Mouse (Mus musculus) erythroblast, adult 5-6 weeks (primary cell): Measurements from ENCODE around the gene Arhgap17. TPM values are rescaled to one million over a fixed set of nuclear protein-coding genes. Genes with fewer than 3 reads are reported as not detected.

Experiments
- ATAC-seq: replicated peaks from 2 replicates; pipeline ENCODE4 v1.8.0; 2016; ENCODE audit warnings: moderate number of reproducible peaks, mild to moderate bottlenecking, moderate TSS enrichment, inconsistent platforms; ENCODE audit not compliant: poor library complexity, low FRiP score, severe bottlenecking
- total RNA-seq, 2 experiments: library from RNA; stranded (forward) in 1 of 2; stranded (reverse) in 1 of 2; fragments of 150-400 nt in 1 of 2; fragments of 200-764, 138-1000 nt in 1 of 2; gene quantifications; 2 replicates each; pipeline versions ENCODE4 v1.2.3 to v1.2.4; 2015 to 2017; ENCODE audit warnings: low replicate concordance in 2 of 2

Arhgap17 gene
- total RNA-seq, 2 experiments from 2014 or later = 7.2 to 16.5 TPM

DNA sequence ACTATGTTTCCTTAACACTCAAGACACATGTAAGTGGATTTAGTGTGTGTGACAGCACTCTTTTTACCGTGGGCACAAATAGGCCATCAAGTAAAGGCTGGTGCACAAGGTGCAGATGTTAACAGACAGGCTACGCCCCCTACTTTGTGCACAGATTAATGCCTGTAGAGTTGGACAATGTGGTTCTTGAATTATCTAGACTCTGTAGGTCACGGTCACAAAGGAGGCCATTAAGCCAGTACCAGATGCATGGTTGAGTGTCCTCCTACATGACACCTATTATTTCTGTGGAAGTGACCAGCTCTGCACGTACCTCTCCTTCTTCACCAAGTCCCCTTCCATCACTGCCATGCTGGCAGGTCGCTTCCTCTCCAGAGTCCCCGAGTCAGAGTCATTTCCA lies 73.6 kb downstream of the Arhgap17 start:
- no peak for ATAC-seq

GRCm38 (mm10) chr7:123295423-123295822 lies 74.3 kb downstream of the Arhgap17 start:
- no peak for ATAC-seq

DNA sequence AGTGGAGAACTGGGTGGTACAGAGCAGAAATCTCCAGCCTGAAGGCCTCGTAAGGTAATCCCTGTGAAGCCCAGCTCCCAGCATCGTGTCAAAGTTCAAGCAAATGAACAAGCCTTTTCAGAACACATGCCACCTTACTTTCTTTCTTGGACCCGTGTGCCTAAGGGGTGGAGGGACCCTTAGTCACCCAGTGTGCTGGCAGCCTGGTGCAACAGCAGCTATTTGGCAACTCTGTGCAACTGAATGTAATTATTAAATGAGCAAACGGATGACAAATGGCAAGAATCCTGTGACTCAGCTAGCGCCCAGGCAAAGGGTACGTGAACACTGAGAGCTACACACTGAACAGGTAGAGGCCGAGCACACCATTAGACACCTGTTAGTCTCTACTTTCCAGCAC lies 75.8 kb downstream of the Arhgap17 start:
- ATAC-seq = no peak

GRCm38 (mm10) chr7:123291942-123292341 lies 77.8 kb downstream of the Arhgap17 start:
- ATAC-seq = no peak

GRCm38 (mm10) chr7:123289176-123289575 lies 80.5 kb downstream of the Arhgap17 start:
- ATAC-seq = no peak

GRCm38 (mm10) chr7:123287903-123288302 lies 81.8 kb downstream of the Arhgap17 start:
- ATAC-seq = no peak

- no peak for ATAC-seq
Measured at GRCm38 (mm10) chr7:123285896-123286295, 83.8 kb downstream of the Arhgap17 start.

DNA sequence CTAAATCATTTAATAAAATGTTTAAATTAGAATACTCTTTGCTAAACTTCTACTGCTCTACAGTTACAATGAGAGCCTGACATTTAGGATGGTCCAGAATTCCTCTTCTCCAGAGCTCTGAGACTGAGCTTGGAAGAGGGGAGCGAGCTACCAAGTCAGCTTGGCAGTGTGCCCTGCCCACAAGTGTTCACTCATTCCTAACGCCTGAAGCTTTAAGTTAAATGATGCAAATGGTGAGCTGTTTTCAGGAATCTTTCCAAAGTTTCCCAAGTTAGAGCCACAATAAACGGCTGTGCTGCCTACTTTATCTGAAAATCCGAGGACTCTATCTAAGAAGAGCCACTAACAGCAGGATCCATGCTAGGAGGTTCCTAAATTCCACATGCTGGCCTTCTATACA lies 85.9 kb downstream of the Arhgap17 start:
- ATAC-seq = no peak

- no peak for ATAC-seq
Measured at GRCm38 (mm10) chr7:123279797-123280196, 89.9 kb downstream of the Arhgap17 start.

DNA sequence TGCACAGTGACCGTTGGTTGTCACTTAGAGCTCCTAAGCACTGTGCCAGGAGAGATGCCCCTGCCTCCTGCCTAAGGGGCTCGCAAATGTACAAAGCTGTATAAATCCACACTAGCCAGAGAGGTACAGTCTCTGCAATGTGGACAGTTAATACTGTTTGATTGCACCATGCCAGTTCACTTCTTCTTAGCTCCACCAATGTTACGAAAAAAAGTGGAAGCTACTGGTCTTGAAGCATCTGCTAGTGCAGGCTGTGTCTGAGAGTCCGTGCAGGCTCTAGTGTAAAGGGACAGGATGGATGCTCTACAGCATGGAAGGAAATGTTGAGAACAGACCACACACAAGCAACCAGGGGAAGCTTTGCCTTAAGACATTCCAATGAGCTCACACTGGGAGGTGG lies 93.1 kb downstream of the Arhgap17 start:
- no peak for ATAC-seq

DNA sequence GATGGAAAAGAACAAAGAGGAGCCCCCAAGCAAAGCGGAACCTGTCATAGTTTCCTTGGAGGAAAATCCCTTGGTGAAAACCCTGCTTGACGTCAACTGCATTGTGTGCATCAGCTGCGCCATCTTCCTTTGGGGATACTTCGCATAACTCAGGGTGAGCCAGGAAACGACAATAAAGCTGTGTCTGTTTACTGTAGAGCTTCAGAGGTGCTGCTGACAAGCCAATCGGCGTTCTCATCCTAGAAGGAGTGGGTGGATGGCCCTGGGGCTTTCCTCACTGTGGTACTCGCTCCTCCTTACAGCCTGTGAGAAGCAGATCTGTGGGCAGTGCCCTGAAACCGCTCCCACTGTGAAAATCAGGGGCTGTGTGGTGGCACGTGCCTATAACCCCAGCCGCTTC lies 96.7 kb downstream of the Arhgap17 start:
- no peak for ATAC-seq

- ATAC-seq = no peak
Measured at GRCm38 (mm10) chr7:123258103-123258502, 111.6 kb downstream of the Arhgap17 start.

DNA sequence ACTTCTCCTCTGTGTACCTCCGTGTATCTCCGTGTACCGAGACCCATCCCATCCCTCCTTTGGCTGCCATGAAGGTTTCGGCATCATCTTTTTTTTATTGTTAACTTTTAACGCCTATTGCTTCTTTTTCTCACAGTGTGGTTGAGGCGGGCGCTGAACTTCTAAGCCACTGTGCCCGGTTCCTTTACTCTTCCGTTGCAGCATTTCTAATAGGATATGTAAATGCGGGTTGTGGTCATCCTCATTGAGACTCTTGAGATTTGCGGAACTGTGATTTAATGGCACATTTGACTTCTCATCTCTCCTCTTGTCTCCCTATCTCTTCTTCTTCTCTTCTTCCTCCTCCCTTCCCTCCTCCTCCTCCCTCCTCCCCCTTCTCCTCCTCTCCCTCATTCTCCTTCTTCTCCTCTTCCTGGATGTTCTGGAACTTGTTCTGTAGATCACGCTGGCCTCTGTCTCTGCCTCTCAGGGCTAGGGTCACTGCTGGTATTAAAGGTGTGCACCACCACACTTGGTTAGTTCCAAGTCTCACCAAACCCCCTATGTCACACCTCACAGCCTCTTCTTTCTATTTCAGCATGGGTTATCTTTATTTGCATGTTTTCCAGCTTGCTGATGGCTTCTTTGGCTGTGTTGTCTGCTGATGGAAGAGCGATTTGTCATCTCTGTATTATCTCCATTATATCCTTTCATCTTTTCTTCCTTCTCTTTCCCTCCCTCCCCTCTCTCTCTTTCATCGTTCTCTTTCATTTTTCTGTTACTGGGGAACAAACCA lies 115.3 kb downstream of the Arhgap17 start:
- ATAC-seq = no peak

- ATAC-seq = no peak
Measured at GRCm38 (mm10) chr7:123253396-123253795, 116.3 kb downstream of the Arhgap17 start.

- no peak for ATAC-seq
Measured at GRCm38 (mm10) chr7:123251343-123251742, 118.4 kb downstream of the Arhgap17 start.

DNA sequence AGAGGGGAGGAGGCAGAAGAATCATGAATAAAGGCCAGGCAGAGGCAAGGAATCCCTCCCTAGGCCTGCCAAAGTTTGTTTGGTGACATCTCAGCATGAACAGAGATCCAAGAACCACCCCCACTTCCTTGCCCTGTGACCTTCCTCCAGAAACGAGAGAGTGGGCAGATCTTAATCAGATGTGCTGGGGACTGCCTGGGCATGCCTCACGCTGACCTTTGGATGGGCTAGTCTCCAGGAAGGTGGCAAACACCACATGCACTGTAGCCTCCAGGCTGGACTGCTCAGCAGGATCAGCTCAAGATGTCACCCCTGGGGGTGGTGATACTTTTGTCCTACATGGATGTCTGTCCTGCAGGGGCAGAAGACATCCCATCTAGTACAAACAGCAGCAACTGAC lies 121.5 kb downstream of the Arhgap17 start:
- no peak for ATAC-seq

GRCm38 (mm10) chr7:123246504-123247084 lies 123.1 kb downstream of the Arhgap17 start:
- ATAC-seq = no peak

DNA sequence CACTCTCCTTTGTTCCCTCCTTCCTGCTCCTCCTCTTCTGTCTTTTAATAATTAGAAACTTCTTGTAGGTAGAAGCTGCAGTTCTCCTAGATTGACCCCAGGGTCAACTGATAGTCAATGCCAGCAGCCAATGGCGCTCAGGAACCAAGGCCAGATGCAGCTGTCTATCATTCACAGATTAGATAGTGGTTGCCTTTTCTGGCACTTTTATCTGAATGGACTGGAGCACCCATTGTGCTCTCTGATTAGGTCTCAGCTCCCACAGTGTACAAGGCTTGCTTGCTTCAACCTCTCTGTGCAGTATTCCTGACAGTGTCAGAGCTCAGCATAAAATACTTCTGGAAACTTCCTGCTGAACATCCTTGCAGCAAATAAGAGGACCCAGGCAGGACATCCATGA lies 124.9 kb downstream of the Arhgap17 start:
- no peak for ATAC-seq

DNA sequence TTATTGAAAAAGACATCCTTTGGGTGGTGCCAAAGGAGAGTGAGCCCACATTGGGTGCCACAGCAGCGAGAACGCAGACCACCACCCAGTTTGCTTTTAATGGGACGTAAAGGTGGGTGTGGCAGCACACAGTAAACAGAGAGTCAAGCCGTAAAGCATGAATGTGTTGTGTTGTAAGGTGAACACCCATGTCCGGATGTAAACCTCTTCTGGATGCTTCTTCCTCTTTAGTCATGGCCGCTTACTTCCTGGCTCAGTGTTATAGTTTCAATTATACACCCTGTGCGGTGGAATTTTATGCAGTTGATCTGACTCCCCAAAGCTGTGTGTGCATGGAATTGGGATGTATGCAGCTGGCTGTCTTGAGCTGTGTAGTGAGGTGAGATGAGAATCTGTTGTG lies 127.5 kb downstream of the Arhgap17 start:
- no peak for ATAC-seq

DNA sequence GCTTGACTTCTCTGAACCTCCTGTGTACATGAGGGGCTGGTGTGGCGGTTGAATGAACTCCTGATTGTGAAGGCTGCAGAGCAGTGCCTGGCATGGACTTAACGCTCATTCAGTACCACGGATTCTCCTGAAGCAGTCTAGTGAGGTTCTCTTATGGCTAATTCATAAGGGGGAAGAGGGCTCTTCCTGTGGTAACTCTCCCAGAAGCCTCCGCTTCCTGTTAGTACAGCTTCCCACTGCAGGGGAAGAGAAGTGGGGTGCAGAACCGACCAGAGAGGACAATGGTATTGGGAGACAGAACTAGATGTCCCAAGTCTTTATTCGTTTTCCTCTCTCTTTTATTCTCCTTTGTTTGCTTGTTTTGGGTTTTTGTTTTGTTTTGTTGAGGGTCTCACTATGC lies 129.7 kb downstream of the Arhgap17 start:
- no peak for ATAC-seq

DNA sequence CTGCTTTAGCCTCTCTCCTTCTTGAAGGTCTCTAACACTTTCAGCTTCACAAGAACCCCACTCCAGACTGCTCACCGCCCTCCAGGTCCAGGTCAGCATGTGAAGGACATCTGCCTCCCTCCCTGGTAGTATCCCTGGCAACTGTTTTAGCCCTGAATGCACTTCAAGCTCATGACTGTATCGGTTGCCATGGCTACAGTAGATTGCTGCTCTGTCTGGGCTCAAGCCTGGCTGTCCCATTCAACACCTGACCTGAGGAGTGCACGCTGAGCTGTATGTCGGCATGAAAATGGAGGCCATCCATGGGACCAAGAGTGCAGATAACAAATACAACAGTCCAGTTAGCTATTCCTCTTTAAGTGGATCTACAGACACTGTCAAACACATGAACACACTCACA lies 131.1 kb downstream of the Arhgap17 start:
- no peak for ATAC-seq

DNA sequence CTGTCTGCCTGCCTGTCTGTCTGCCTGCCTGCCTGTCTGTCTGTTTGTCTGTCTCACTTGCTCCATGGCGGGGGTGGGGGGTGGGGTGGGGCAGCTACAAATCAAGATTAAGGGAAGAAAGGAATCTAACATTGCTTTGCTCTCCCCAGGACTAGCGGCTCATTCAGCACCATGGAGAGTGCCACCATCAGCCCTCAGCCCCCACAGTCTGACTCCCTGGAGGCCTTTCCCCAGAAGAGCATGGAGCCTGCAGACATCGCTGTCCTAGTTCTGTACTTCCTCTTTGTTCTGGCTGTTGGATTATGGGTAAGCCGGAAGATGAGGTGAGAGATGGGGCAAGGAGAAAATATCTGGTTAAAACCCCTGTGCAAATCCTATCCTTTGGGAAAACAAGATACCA lies 134.3 kb downstream of the Arhgap17 start:
- ATAC-seq = no peak
